Mouse (Mus musculus): Measurements from ENCODE around the gene Adprhl1. TPM values are rescaled to one million over a fixed set of nuclear protein-coding genes. Genes with fewer than 3 reads are reported as not detected.

Gene Adprhl1
- polyA plus RNA-seq, 1 experiment, result 0.54 TPM

GRCm38 (mm10) chr8:13202041-13202440 is 51.9 kb downstream of the Adprhl1 start:
- Histone ChIP-seq H3K27ac (ENCODE audit: insufficient read depth, low read length) (no peak overlapping the region), H3K4me3 (ENCODE audit: insufficient read depth, low read length) (no peak overlapping the region), H3K4me1 (ENCODE audit: control insufficient read depth, insufficient read depth, low read length) (peaks cover 1% of the 10 kb centered on the region; the same call in 1 of the 2 replicates)
- TF ChIP-seq CTCF (IDR thresholded peaks at IDR 0.05; ENCODE audit: extremely low read depth, insufficient read depth, low read length) (no peak), POLR2A (IDR thresholded peaks at IDR 0.05; ENCODE audit: extremely low read depth, insufficient read depth, low read length) (no peak)

- Histone ChIP-seq H3K27ac (ENCODE audit: insufficient read depth, low read length) (no peak overlapping the region), H3K4me3 (ENCODE audit: insufficient read depth, low read length) (peak overlapping the region; percentile 62; the same call in 1 of the 2 replicates), H3K4me1 (ENCODE audit: control insufficient read depth, insufficient read depth, low read length) (peaks cover 1% of the 10 kb centered on the region; the same call in 1 of the 2 replicates)
- TF ChIP-seq POLR2A (IDR thresholded peaks at IDR 0.05; ENCODE audit: extremely low read depth, insufficient read depth, low read length), result no peak
- TF ChIP-seq CTCF (IDR thresholded peaks at IDR 0.05; ENCODE audit: extremely low read depth, insufficient read depth, low read length), result no peak
Measured at GRCm38 (mm10) chr8:13201013-13201334, 53.0 kb downstream of the Adprhl1 start.

GRCm38 (mm10) chr8:13200301-13201012 is 53.5 kb downstream of the Adprhl1 start, which contains the start of gene Grtp1:
Gene Grtp1, minus strand, starts transcription at chr8:13200620.
- Histone ChIP-seq H3K4me3 (ENCODE audit: insufficient read depth, low read length) (peak within 1 kb of the TSS; percentile 62), H3K27ac (ENCODE audit: insufficient read depth, low read length) (no peak within 1 kb of the TSS), H3K4me1 (ENCODE audit: control insufficient read depth, insufficient read depth, low read length) (peaks cover 1% of the 10 kb centered on the region; the same call in 1 of the 2 replicates)
- no peak for TF ChIP-seq POLR2A (IDR thresholded peaks at IDR 0.05; ENCODE audit: extremely low read depth, insufficient read depth, low read length)
- TF ChIP-seq CTCF (IDR thresholded peaks at IDR 0.05; ENCODE audit: extremely low read depth, insufficient read depth, low read length), result no peak

GRCm38 (mm10) chr8:13199385-13200061 is 54.4 kb downstream of the Adprhl1 start:
- TF ChIP-seq POLR2A (IDR thresholded peaks at IDR 0.05; ENCODE audit: extremely low read depth, insufficient read depth, low read length), result no peak
- Histone ChIP-seq H3K4me3 (ENCODE audit: insufficient read depth, low read length) (peak overlapping the region; percentile 62; the same call in 1 of the 2 replicates), H3K4me1 (ENCODE audit: control insufficient read depth, insufficient read depth, low read length) (peaks cover 1% of the 10 kb centered on the region; the same call in 1 of the 2 replicates), H3K27ac (ENCODE audit: insufficient read depth, low read length) (no peak overlapping the region)

- Histone ChIP-seq H3K4me1 (ENCODE audit: control insufficient read depth, insufficient read depth, low read length) (peaks cover 1% of the 10 kb centered on the region; the same call in 1 of the 2 replicates), H3K4me3 (ENCODE audit: insufficient read depth, low read length) (no peak overlapping the region), H3K27ac (ENCODE audit: insufficient read depth, low read length) (no peak overlapping the region)
- no peak for TF ChIP-seq CTCF (IDR thresholded peaks at IDR 0.05; ENCODE audit: extremely low read depth, insufficient read depth, low read length)
- TF ChIP-seq POLR2A (IDR thresholded peaks at IDR 0.05; ENCODE audit: extremely low read depth, insufficient read depth, low read length), result no peak
Measured at GRCm38 (mm10) chr8:13197493-13197892, 56.5 kb downstream of the Adprhl1 start.

GRCm38 (mm10) chr8:13194818-13195217 is 59.1 kb downstream of the Adprhl1 start:
- Histone ChIP-seq H3K27ac (ENCODE audit: insufficient read depth, low read length) (no peak overlapping the region), H3K4me3 (ENCODE audit: insufficient read depth, low read length) (no peak overlapping the region), H3K4me1 (ENCODE audit: control insufficient read depth, insufficient read depth, low read length) (no peaks in the 10 kb centered on the region)
- TF ChIP-seq CTCF (IDR thresholded peaks at IDR 0.05; ENCODE audit: extremely low read depth, insufficient read depth, low read length) (no peak), POLR2A (IDR thresholded peaks at IDR 0.05; ENCODE audit: extremely low read depth, insufficient read depth, low read length) (no peak)

- no peak overlapping the region for H3K27ac ChIP-seq (ENCODE audit: insufficient read depth, low read length)
- TF ChIP-seq CTCF (IDR thresholded peaks at IDR 0.05; ENCODE audit: extremely low read depth, insufficient read depth, low read length) (no peak), POLR2A (IDR thresholded peaks at IDR 0.05; ENCODE audit: extremely low read depth, insufficient read depth, low read length) (no peak)
- H3K4me3 ChIP-seq (ENCODE audit: insufficient read depth, low read length), result no peak overlapping the region
- no peaks in the 10 kb centered on the region for H3K4me1 ChIP-seq (ENCODE audit: control insufficient read depth, insufficient read depth, low read length)
Measured at GRCm38 (mm10) chr8:13190235-13190634, 63.7 kb downstream of the Adprhl1 start.

- H3K27ac ChIP-seq (ENCODE audit: insufficient read depth, low read length), result no peak overlapping the region
- no peak for TF ChIP-seq POLR2A (IDR thresholded peaks at IDR 0.05; ENCODE audit: extremely low read depth, insufficient read depth, low read length)
- TF ChIP-seq CTCF (IDR thresholded peaks at IDR 0.05; ENCODE audit: extremely low read depth, insufficient read depth, low read length), result no peak
- no peak overlapping the region for H3K4me3 ChIP-seq (ENCODE audit: insufficient read depth, low read length)
- no peaks in the 10 kb centered on the region for H3K4me1 ChIP-seq (ENCODE audit: control insufficient read depth, insufficient read depth, low read length)
Measured at GRCm38 (mm10) chr8:13188857-13189256, 65.1 kb downstream of the Adprhl1 start.

GRCm38 (mm10) chr8:13188052-13188555 is 65.9 kb downstream of the Adprhl1 start:
- H3K4me3 ChIP-seq (ENCODE audit: insufficient read depth, low read length), result no peak overlapping the region
- TF ChIP-seq CTCF (IDR thresholded peaks at IDR 0.05; ENCODE audit: extremely low read depth, insufficient read depth, low read length) (no peak), POLR2A (IDR thresholded peaks at IDR 0.05; ENCODE audit: extremely low read depth, insufficient read depth, low read length) (no peak)
- no peak overlapping the region for H3K27ac ChIP-seq (ENCODE audit: insufficient read depth, low read length)
- H3K4me1 ChIP-seq (ENCODE audit: control insufficient read depth, insufficient read depth, low read length), result no peaks in the 10 kb centered on the region

All from cortical plate, adult 2 months (tissue).